Mouse (Mus musculus): ENCODE data around the gene Pnpla2. TPM values are rescaled to one million over a fixed set of nuclear protein-coding genes. Genes with fewer than 3 reads are reported as not detected.
A peak's percentile ranks its signal among the peaks of the same experiment; 100 is the strongest.

The Pnpla2 gene
- polyA plus RNA-seq, 1 experiment from 2014 or later, result 19.2 TPM

DNA sequence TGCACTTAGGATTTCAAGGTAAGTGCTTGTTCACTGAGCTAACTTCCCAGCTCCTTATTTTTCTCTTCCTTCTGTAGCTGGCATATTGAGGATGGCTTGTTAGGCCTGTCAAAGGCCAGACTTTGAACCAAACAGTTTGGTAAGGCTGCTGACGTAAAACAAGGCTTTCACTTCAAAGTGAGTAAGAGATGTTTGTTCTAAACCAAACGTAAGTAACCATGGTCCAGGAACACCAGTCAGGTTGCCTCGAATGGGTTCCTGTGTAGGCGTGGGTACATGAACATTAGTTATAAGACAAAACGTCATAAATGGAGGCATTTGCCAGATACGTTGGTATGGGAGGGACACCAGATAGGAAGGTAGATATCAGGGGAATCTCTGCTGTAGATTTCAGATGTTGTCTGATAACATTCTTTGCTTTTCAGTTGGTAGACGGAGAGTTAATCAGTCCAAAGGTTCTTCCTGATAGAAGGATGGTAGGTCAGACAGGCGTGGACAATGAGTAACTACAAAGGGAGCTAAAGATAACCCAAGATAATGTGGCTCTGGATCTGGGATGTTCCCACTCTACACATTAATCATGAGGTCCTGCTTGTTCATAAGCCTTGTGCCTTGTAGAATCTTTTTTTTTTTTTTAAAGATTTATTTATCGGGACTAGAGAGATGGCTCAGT, 34.8 kb upstream of the Pnpla2 start:
- no peak overlapping the region for H3K4me2 ChIP-seq (replicated peaks)
- no peak overlapping the region for H3K4me3 ChIP-seq (replicated peaks)
- H3K9ac ChIP-seq (replicated peaks), result no peak overlapping the region
- H3K27ac ChIP-seq, result no peak overlapping the region
- 83% methylated on average over 9 of the region's 9 CpGs for WGBS
- H3K27me3 ChIP-seq, result 0 out of 2 replicates have a peak, but pooled peaks cover 2% of the 10 kb centered on the region
- no peaks in the 10 kb centered on the region for H3K4me1 ChIP-seq (replicated peaks)
- H3K36me3 ChIP-seq, result no peaks in the 10 kb centered on the region
- ATAC-seq, result no peak
- H3K9me3 ChIP-seq, result no peaks in the 10 kb centered on the region

DNA sequence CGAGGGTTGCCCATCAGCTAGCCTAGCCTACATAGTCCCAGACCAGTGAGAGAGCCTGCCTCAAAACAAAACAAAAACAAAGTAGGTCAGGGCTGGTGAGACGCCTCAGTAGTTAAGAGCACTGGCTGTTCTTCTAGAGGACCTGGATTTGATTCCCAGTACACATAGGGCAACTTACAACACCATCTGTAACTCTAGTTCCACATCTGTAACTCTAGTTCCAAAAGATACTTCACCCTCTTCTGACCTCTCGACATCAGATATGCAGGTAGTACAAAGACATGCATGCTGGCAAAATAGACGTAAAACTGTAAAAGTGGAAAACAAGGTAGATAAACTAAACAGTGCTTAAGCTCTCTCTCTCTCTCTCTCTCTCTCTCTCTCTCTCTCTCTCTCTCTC, 31.2 kb upstream of the Pnpla2 start:
- Histone ChIP-seq H3K4me3 (replicated peaks) (no peak overlapping the region), H3K9me3 (no peaks in the 10 kb centered on the region), H3K27me3 (0 out of 2 replicates have a peak, but pooled peaks cover 2% of the 10 kb centered on the region), H3K27ac (no peak overlapping the region), H3K4me2 (replicated peaks) (no peak overlapping the region), H3K9ac (replicated peaks) (no peak overlapping the region), H3K4me1 (replicated peaks) (peaks cover 7% of the 10 kb centered on the region), H3K36me3 (peaks cover 17% of the 10 kb centered on the region; the same call in 1 of the 2 replicates)
- ATAC-seq, result no peak
- 74% methylated on average over 4 of the region's 4 CpGs for WGBS

DNA sequence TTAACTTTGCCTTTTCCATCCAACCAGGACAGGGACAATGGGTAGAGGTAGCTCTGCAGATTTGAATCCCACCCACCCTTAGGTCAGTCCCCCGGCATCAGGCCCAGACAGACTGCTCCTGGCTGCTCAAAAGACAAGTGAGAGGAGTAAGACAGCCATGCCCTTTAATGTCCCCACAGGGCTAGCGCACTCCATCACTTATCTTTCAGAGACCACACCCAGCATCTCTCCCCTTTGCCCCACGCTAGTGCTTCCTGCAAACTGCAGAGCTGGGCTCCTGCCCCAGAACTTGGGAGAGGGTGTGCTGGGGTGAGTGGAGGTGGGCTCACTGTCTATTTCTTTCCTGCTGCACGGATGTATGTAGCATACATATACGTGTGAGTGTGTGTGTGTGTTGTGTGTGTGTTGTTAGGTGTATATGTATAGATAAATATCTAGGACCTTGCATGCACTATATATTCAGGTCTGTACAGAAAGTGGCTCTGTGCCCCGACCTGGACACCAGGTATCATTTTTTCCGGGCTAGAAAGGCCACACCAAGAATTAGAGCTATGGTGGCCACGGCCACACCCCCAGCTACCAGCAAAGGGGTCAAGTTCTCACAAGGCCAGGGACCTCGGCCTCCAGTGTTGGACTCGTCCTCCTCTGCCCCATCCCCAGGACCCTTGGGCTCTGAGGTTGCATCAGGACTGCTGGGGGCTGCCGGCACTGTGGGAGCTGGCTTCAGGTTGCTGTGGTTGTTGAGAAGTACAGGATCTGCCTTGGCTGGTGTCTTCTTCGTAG, 27.9 kb upstream of the Pnpla2 start:
- H3K4me2 ChIP-seq (replicated peaks), result no peak overlapping the region
- no peak overlapping the region for H3K9ac ChIP-seq (replicated peaks)
- no peaks in the 10 kb centered on the region for H3K27me3 ChIP-seq
- H3K4me3 ChIP-seq (replicated peaks), result no peak overlapping the region
- no peak overlapping the region for H3K27ac ChIP-seq
- ATAC-seq, result no peak
- H3K36me3 ChIP-seq, result peaks cover 38% of the 10 kb centered on the region
- no peaks in the 10 kb centered on the region for H3K9me3 ChIP-seq
- WGBS, result 87% methylated on average over 12 of the region's 12 CpGs
- peaks cover 23% of the 10 kb centered on the region for H3K4me1 ChIP-seq (replicated peaks)

GRCm38 (mm10) chr7:141428701-141429100, 26.3 kb upstream of the Pnpla2 start:
- no peaks in the 10 kb centered on the region for H3K27me3 ChIP-seq
- 53% methylated on average over 5 of the region's 5 CpGs for WGBS
- H3K4me2 ChIP-seq (replicated peaks), result peak overlapping the region; percentile 83
- H3K9ac ChIP-seq (replicated peaks), result peak overlapping the region; percentile 83
- ATAC-seq, result no peak
- H3K36me3 ChIP-seq, result peaks cover 54% of the 10 kb centered on the region
- H3K4me3 ChIP-seq (replicated peaks), result peak overlapping the region; percentile 57
- H3K27ac ChIP-seq, result peak overlapping the region; percentile 74
- H3K4me1 ChIP-seq (replicated peaks), result peaks cover 39% of the 10 kb centered on the region
- H3K9me3 ChIP-seq, result no peaks in the 10 kb centered on the region

DNA sequence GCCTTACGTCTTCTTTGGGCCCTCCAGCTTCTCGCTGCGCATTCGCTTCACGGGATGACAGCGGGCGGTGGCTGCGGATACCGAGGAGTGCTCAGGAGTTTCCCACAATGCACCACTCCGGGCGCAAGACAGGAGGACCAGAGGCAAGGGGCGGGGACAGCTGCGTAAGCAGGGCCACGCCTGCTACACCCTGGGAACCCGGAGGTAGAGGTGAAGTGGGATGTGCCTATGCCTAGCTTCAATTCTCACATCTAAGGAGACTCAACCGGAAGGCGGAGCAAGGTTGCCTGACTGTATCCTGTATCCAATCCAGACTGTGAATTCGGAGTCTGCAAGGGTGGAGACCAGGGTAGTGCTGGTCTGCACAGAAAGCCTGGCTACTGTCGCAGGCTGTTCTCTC, 25.7 kb upstream of the Pnpla2 start, which contains the start of gene Cend1:
Gene Cend1 (minus strand): TSS at position 182 of the 400 bp plus-strand sequence.
- H3K4me2 ChIP-seq (replicated peaks), result peak within 1 kb of the TSS; percentile 83
- H3K36me3 ChIP-seq, result peaks cover 54% of the 10 kb centered on the region
- H3K9ac ChIP-seq (replicated peaks), result peak within 1 kb of the TSS; percentile 83
- no peaks in the 10 kb centered on the region for H3K27me3 ChIP-seq
- peak within 1 kb of the TSS; percentile 57 for H3K4me3 ChIP-seq (replicated peaks)
- ATAC-seq, result peak; percentile 79
- H3K4me1 ChIP-seq (replicated peaks), result peaks cover 45% of the 10 kb centered on the region
- H3K9me3 ChIP-seq, result no peaks in the 10 kb centered on the region
- 1% methylated on average over 19 of the region's 19 CpGs for WGBS
- H3K27ac ChIP-seq, result peak within 1 kb of the TSS; percentile 74

GRCm38 (mm10) chr7:141429840-141430584, 25.0 kb upstream of the Pnpla2 start:
- H3K4me2 ChIP-seq (replicated peaks), result peak overlapping the region; percentile 83
- no peaks in the 10 kb centered on the region for H3K27me3 ChIP-seq
- H3K27ac ChIP-seq, result peak overlapping the region; percentile 74; the same call in 1 of the 2 replicates
- H3K9ac ChIP-seq (replicated peaks), result peak overlapping the region; percentile 83
- no peaks in the 10 kb centered on the region for H3K9me3 ChIP-seq
- 57% methylated on average over 9 of the region's 9 CpGs for WGBS
- peak; percentile 19 for ATAC-seq
- peaks cover 52% of the 10 kb centered on the region for H3K4me1 ChIP-seq (replicated peaks)
- peak overlapping the region; percentile 57 for H3K4me3 ChIP-seq (replicated peaks)
- H3K36me3 ChIP-seq, result peaks cover 54% of the 10 kb centered on the region

DNA sequence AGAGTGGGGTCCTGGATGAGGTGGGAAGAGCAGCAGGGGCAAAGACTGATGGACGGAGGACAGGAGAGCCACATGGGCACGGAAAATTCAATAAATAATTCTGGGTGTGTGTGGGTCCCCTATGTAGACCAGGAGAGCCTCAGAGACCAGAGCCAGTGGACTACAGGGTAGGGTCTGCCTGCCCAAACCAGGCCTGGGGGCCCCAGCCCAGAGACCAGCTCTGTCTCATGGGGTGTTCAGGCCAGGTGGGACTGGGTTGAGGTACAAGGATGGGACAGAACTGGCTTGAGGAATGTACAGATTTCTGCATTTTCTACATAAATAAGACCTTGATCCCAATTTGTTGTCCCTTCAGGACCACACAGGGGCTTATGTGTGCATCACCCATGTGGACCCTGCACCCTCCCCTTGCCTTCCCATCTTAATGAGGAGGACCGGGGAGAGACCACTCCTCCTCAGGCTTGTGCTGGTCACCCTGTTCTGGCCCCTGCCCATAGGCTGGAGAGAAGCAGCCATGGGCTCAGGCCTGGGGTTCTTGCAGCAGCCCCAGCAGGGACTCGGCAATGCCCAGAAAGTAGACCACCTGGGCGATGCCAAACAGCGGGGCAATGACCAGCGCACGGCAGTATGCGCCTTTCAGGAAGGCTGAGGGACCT, 24.3 kb upstream of the Pnpla2 start:
- Histone ChIP-seq H3K9ac (replicated peaks) (no peak overlapping the region), H3K4me3 (replicated peaks) (no peak overlapping the region), H3K36me3 (peaks cover 54% of the 10 kb centered on the region), H3K27me3 (no peaks in the 10 kb centered on the region), H3K9me3 (no peaks in the 10 kb centered on the region), H3K27ac (no peak overlapping the region), H3K4me1 (replicated peaks) (peaks cover 59% of the 10 kb centered on the region), H3K4me2 (replicated peaks) (peak overlapping the region; percentile 83; the same call in 1 of the 2 replicates)
- ATAC-seq, result no peak
- WGBS, result 96% methylated on average over 9 of the region's 9 CpGs

- Histone ChIP-seq H3K27ac (no peak overlapping the region), H3K27me3 (no peaks in the 10 kb centered on the region), H3K4me2 (replicated peaks) (no peak overlapping the region), H3K4me1 (replicated peaks) (peaks cover 68% of the 10 kb centered on the region), H3K9me3 (no peaks in the 10 kb centered on the region), H3K4me3 (replicated peaks) (no peak overlapping the region), H3K36me3 (peaks cover 47% of the 10 kb centered on the region), H3K9ac (replicated peaks) (no peak overlapping the region)
- 94% methylated on average over 19 of the region's 19 CpGs for WGBS
- no peak for ATAC-seq
Observed at GRCm38 (mm10) chr7:141431434-141432185, 23.4 kb upstream of the Pnpla2 start.

- Histone ChIP-seq H3K4me1 (replicated peaks) (peaks cover 73% of the 10 kb centered on the region), H3K9ac (replicated peaks) (0 out of 2 replicates have a peak overlapping the region, but pooled peaks have one; percentile 83), H3K27ac (no peak overlapping the region), H3K36me3 (peaks cover 41% of the 10 kb centered on the region), H3K4me2 (replicated peaks) (no peak overlapping the region), H3K27me3 (no peaks in the 10 kb centered on the region), H3K4me3 (replicated peaks) (no peak overlapping the region), H3K9me3 (no peaks in the 10 kb centered on the region)
- 93% methylated on average over 8 of the region's 8 CpGs for WGBS
- no peak for ATAC-seq
Observed at GRCm38 (mm10) chr7:141432186-141432611, 22.8 kb upstream of the Pnpla2 start.

DNA sequence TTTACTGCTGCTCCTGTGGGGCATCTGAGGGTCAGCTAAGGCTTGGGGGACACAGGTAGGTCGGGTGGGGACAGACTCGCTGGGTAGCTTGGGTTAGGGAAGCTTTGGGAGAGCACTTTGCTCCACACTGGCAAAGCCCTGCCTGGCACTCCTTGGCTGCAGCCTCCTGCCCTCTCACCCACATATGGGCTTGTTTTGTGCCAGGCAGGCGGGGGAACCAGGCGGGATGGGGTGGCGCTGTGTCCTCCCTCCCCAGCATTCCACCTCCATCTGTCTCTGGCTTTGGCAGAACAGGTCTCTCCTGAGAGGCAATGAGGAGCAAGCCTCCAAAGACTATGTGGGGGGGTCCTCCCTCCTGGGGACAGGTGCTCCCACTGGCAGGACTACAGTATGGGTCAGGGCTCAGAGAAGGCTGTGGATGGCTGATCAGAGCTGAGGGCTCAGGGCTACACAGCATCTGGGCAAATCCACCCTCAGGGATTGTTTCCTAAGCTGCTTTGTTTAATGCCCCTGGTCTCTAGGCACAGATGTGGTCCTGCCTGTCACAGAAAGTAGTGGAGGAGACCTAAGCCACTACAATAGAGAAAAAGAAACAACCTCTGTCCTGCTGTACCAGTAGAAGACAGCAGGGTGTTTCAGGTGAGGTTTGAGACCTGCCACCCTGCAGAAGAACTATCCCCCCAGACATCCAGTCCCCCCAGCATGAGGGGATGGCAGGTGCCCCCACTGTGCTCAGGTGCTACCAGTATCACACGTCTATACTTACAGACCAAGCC, 22.1 kb upstream of the Pnpla2 start:
- 91% methylated on average over 6 of the region's 6 CpGs for WGBS
- Histone ChIP-seq H3K4me1 (replicated peaks) (peaks cover 77% of the 10 kb centered on the region), H3K9me3 (no peaks in the 10 kb centered on the region), H3K27ac (no peak overlapping the region), H3K9ac (replicated peaks) (peak overlapping the region; percentile 83), H3K36me3 (peaks cover 37% of the 10 kb centered on the region), H3K27me3 (no peaks in the 10 kb centered on the region), H3K4me2 (replicated peaks) (peak overlapping the region; percentile 93), H3K4me3 (replicated peaks) (peak overlapping the region; percentile 64)
- ATAC-seq, result no peak

Data from midbrain, embryonic 13.5 days (tissue).